Mouse (Mus musculus) heart, postnatal 0 days (tissue): Measurements from ENCODE around the gene Dok5.

Experiments used
- CTCF ChIP-seq: IDR thresholded peaks from 2 replicates; pipeline ENCODE4 v1.5.1; 2016; ENCODE audit warnings: antibody characterized with exemption, control low read depth, low read depth
- EP300 ChIP-seq: IDR thresholded peaks from 2 replicates; pipeline ENCODE4 v1.6.1; 2016; ENCODE audit warnings: antibody characterized with exemption, low read depth

DNA sequence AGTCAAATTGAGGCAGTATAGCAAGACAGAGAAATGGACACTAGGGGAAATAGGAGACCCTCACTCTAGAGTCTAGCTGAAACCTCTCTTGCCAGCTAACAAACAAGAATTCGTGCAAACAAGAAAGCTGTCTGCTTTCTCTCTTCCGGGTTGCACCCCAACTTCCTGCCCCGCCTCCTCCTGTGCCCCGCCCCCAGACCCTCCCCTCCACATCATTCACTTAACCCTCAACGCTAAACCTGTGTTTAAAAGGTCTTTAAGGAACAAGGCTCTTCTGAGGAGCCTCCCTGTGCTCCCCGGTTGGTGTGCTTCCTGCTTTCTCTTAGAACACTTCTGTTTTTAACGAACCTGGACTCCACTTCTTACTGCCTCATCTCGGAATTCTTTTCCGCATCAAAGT, 156.4 kb downstream of the Dok5 start:
- no peak for TF ChIP-seq CTCF
- TF ChIP-seq EP300, result no peak
